Mouse (Mus musculus) adrenal gland, postnatal 4 days (tissue): ENCODE data around the gene Sirpb1c. TPM values are rescaled to one million over a fixed set of nuclear protein-coding genes. Genes with fewer than 3 reads are reported as not detected.
"Not testable (repeated sequence)": the region's sequence is repeated elsewhere in the genome, so short reads cannot be mapped to it uniquely, and the experiment has no call there.

Experiments
- DNase-seq, 2 experiments: peaks; one replicate each; pipeline ENCODE4 v3.0.0; 2021 to 2022; ENCODE audit warnings: low spot score in 2 of 2, mixed read lengths in 2 of 2
- long read RNA-seq, 2 experiments: library from polyadenylated mRNA; stranded (forward); transcript quantifications; one replicate each; pipeline ENCODE4 v2.0.0; 2021
- total RNA-seq, 2 experiments: library from RNA; stranded (reverse); gene quantifications; 2 replicates each; pipeline ENCODE4 v1.2.3; 2021

Gene Sirpb1c
- total RNA-seq = under 1 TPM in 1 of 2 experiments, not detected in 1; 0.28 TPM
- long read RNA-seq, experiment 1, partial matches to known transcripts = 0 of 1 reads
- long read RNA-seq, experiment 1, other reads (novel, unspliced or antisense) = 0 of 1 reads
- long read RNA-seq, experiment 2 = 0 reads

- DNase-seq = not testable (repeated sequence)
Observed at GRCm38 (mm10) chr3:15848280-15848679, at the start of gene Sirpb1c. Gene Sirpb1c, minus strand, starts transcription at chr3:15848528.

- no peak for DNase-seq
Observed at GRCm38 (mm10) chr3:15886380-15886779, 38.1 kb upstream of the Sirpb1c start.

- not testable (repeated sequence) for DNase-seq
Observed at GRCm38 (mm10) chr3:15855773-15856172, 7.4 kb upstream of the Sirpb1c start.

- DNase-seq = no peak
Observed at GRCm38 (mm10) chr3:15849922-15850321, 1.6 kb upstream of the Sirpb1c start.

- DNase-seq = no peak
Observed at GRCm38 (mm10) chr3:15847332-15848047, 838 bp downstream of the Sirpb1c start.

GRCm38 (mm10) chr3:15773642-15774041, 74.7 kb downstream of the Sirpb1c start:
- not testable (repeated sequence) for DNase-seq

Other genes with a start within 250 kb of the Sirpb1c start
- gene Gm5150, start 157.9 kb upstream of the Sirpb1c start, total RNA-seq = under 1 TPM in 1 of 2 experiments, not detected in 1; 0.34 TPM